Mouse (Mus musculus): ENCODE results near the gene H2al1f.
"Not testable (repeated sequence)": the region's sequence is repeated elsewhere in the genome, so short reads cannot be mapped to it uniquely, and the experiment has no call there.

The H2al1f gene

GRCm38 (mm10) chrX:11314858-11315257 is at the start of gene H2al1f:
Gene H2al1f, plus strand, starts transcription at chrX:11315158.
- not testable (repeated sequence) for DNase-seq (ENCODE audit: low spot score)

DNA sequence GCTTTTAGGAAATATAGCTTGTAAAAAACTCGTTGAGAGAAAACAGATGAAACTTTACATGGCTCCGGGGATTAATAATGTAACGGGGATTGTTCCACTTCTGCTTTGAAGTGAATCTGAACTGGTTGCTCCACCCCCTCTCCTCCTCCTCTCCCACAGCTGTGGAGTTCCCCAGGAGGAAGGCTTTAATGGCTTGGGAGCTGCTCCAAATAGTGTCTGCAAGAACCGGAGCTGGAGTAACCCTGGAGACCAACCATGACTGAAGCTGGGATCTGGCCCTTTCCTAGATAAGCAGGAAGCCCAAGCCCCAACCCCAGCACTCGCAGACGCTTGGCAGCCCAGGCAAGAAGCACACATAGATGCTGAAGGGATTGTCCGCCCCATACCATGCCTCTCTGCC is 47.2 kb upstream of the H2al1f start:
- DNase-seq (ENCODE audit: low spot score): no peak

DNA sequence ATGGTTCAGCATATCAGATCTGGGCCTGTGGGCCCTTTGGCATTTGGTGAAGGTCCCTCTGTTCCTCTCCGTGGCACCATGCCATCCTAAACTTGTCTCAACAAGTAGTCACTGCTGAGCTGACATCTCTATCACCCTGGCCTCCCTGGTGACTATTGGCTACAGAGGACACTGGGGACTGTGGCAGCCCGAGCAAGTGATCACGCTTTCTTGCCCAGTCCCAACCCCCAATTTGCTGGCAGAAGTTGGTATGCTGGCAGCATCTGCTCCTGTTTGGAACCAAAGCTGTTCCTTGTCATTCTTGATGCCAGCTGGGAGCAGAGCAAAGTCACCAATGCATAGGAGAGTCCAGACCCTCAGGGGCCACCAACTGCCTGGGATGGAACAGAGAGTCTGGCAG is 45.9 kb upstream of the H2al1f start:
- DNase-seq (ENCODE audit: low spot score): no peak

DNA sequence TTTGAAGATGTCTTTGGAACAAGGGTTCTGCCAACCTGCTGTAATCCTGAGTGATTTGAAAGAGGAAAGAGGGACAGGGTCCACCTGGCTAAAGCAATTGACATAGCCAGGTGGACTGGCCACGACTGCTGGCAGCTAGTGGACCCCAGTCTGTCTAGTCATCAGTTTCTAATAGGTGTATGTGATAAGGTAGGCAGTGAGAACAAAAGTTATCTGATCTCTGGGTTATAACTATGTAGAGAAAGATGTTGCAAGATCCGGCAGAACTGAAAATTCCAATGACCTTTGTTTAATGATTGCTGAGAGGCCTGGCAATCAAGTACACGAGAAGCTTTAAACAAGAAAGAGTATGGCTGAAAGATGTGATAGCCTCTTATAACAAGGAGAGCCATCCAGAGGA is 41.8 kb upstream of the H2al1f start:
- DNase-seq (ENCODE audit: low spot score): no peak

- DNase-seq (ENCODE audit: low spot score): no peak
Observed at GRCm38 (mm10) chrX:11277083-11277482, 37.9 kb upstream of the H2al1f start.

DNA sequence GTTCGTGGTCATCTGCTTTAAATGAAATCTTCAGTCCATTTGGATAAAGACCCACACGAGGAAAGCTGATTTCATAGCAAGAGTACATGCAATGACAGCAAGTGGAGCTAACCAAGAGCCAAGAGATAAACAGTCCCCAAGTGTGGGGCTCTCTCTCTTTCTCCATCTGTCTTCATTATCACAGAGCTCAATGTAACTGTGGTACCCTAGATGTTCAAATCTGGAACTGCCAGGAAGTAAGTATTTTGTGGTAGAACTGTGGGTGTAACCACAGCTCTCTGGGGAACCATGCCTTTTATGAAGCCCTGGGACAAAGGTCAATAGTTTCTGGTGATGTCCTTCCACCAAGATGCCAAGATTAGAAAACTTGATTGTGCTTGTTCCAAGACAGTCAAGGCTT is 34.2 kb upstream of the H2al1f start:
- DNase-seq (ENCODE audit: low spot score): no peak

GRCm38 (mm10) chrX:11288306-11288882 is 26.6 kb upstream of the H2al1f start:
- DNase-seq (ENCODE audit: low spot score): no peak

DNA sequence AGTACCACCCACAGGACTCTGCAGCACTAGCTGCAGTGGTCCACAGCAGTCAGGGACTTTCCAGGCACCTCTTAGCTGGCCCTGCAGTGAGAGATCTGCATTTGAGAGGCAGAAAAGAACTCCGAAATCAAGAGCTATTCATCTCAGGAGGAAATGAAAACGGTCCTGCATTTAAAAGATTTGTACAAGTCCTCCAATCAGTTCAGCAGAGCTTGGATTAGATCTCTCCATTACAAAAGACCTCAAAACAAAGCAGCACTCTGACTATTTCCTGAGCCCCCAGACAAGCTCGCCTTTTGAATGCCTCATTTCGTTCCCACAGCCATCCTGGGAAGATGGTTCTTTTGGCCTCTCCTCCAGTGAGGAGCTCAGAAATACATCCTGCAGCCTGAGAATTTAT is 25.7 kb upstream of the H2al1f start:
- DNase-seq (ENCODE audit: low spot score): no peak

- DNase-seq (ENCODE audit: low spot score): not testable (repeated sequence)
Observed at GRCm38 (mm10) chrX:11298957-11299356, 16.0 kb upstream of the H2al1f start, which contains the start of gene H2al1a. Gene H2al1a, plus strand, starts transcription at chrX:11299257.

DNA sequence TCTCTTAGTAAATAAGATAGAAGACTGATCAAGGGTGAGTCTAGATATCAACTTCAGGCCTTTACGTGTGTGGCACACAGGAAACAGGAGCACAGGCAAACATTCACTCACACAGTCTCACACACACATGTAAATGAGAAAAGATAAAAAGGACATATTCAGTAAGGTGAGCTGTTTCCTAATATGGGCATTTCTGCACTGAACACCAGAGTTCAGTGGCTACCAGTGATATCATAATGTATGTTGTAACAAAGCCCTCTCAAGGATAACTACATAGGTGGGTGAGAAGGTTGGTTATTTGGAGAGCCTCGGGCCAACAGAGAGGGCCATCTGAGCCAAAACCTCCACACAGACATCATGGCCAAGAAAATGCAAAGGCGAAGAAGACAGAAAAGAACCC is 12.8 kb upstream of the H2al1f start, which contains the start of gene H2al1b:
Gene H2al1b, plus strand, starts transcription at position 301 of the 400 bp plus-strand sequence.
- DNase-seq (ENCODE audit: low spot score): not testable (repeated sequence)

GRCm38 (mm10) chrX:11305355-11305754 is 9.6 kb upstream of the H2al1f start, which contains the start of gene H2al1c:
Gene H2al1c, plus strand, starts transcription at chrX:11305655.
- not testable (repeated sequence) for DNase-seq (ENCODE audit: low spot score)

GRCm38 (mm10) chrX:11308524-11308923 is 6.4 kb upstream of the H2al1f start, which contains the start of gene H2al1d:
Gene H2al1d, plus strand, starts transcription at chrX:11308824.
- DNase-seq (ENCODE audit: low spot score): not testable (repeated sequence)

DNA sequence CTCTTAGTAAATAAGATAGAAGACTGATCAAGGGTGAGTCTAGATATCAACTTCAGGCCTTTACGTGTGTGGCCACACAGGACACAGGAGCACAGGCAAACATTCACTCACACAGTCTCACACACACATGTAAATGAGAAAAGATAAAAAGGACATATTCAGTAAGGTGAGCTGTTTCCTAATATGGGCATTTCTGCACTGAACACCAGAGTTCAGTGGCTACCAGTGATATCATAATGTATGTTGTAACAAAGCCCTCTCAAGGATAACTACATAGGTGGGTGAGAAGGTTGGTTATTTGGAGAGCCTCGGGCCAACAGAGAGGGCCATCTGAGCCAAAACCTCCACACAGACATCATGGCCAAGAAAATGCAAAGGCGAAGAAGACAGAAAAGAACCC is 3.3 kb upstream of the H2al1f start, which contains the start of gene H2al1e:
Gene H2al1e, plus strand, starts transcription at position 301 of the 400 bp plus-strand sequence.
- DNase-seq (ENCODE audit: low spot score): not testable (repeated sequence)

- DNase-seq (ENCODE audit: low spot score): not testable (repeated sequence)
Observed at GRCm38 (mm10) chrX:11317956-11318355, 3.0 kb downstream of the H2al1f start, which contains the start of gene H2al1g. Gene H2al1g, plus strand, starts transcription at chrX:11318256.

GRCm38 (mm10) chrX:11321192-11321591 is 6.2 kb downstream of the H2al1f start, which contains the start of gene H2al1h:
Gene H2al1h, plus strand, starts transcription at chrX:11321492.
- not testable (repeated sequence) for DNase-seq (ENCODE audit: low spot score)

GRCm38 (mm10) chrX:11324359-11324758 is 9.4 kb downstream of the H2al1f start, which contains the start of gene H2al1i:
Gene H2al1i, plus strand, starts transcription at chrX:11324659.
- not testable (repeated sequence) for DNase-seq (ENCODE audit: low spot score)

DNA sequence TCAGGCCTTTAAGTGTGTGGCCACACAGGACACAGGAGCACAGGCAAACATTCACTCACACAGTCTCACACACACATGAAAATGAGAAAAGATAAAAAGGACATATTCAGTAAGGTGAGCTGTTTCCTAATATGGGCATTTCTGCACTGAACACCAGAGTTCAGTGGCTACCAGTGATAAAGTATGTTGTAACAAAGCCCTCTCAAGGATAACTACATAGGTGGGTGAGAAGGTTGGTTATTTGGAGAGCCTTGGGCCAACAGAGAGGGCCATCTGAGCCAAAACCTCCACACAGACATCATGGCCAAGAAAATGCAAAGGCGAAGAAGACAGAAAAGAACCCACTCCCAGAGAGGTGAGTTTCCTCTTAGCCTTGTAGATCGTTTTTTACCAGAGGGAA is 12.6 kb downstream of the H2al1f start, which contains the start of gene H2al1j:
Gene H2al1j, plus strand, starts transcription at position 301 of the 400 bp plus-strand sequence.
- DNase-seq (ENCODE audit: low spot score): not testable (repeated sequence)

- DNase-seq (ENCODE audit: low spot score): peak; percentile 47
Observed at GRCm38 (mm10) chrX:11345762-11346161, 30.8 kb downstream of the H2al1f start.

DNA sequence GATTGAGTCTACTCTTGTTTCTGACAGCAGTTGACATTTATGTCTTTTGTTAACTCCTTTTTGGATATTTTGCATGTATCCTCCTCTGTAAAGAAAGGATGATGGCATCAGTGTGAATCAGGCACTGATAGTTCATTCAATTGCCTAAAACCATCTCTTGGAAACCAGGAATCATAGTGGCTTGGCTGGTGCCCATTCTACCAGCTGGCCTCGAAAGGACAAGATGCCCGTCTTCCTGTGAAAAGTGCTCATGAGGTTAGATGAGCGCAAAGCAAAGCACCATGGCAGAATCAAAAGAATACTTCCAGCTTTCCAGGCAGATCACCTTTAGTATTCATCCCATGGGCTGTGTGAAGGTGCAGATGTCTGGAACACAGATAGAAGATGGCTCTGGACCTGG is 31.8 kb downstream of the H2al1f start:
- DNase-seq (ENCODE audit: low spot score): no peak

- DNase-seq (ENCODE audit: low spot score): no peak
Observed at GRCm38 (mm10) chrX:11360823-11361222, 45.9 kb downstream of the H2al1f start.

GRCm38 (mm10) chrX:11361261-11361660 is 46.3 kb downstream of the H2al1f start:
- no peak for DNase-seq (ENCODE audit: low spot score)

DNA sequence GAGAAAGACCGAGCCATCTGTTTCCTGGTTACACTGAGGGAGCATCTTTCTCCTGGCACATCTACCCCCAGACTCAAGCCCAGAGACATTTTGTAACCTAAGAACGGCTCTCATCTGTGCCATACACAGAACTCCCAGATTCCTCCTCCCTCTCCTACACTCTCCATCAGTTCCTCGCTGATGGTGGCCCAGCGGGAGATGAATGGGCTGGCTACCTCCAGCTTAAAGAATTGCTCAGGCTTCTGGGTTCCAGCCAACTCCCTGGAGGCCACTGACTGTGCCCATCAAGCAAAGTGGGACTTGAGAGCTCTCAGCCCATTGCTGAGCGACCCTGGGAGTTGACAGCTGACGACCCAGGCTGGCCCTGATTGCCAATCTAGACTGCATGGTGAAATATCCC is 48.9 kb downstream of the H2al1f start:
- DNase-seq (ENCODE audit: low spot score): no peak

All from embryo, embryonic 10.5 days (tissue).